Mouse (Mus musculus) forebrain, embryonic 14.5 days (tissue): ENCODE results near the gene Hist1h2bb. TPM values are rescaled to one million over a fixed set of nuclear protein-coding genes. Genes with fewer than 3 reads are reported as not detected.

Experiments
- ATAC-seq: fragments of 200-750 bp; cut with Nextera tagmentation; 2 replicates; pipeline ENCODE4 v1.8.0; 2017; ENCODE audit warnings: mild to moderate bottlenecking, moderate library complexity
- DNase-seq: peaks from one replicate; pipeline ENCODE4 v3.0.0-alpha.2; 2015; ENCODE audit warnings: low spot score
- H3K27ac ChIP-seq: fragments of 300-500 bp; sonication (generic); 2 replicates; pipeline ENCODE4 v1.5.1; 2014; ENCODE audit warnings: low read depth, mild to moderate bottlenecking, control low read depth, low read length, moderate library complexity
- H3K27me3 ChIP-seq: fragments of 300-500 bp; sonication (generic); replicated peaks from 2 replicates; pipeline ENCODE4 v1.6.1; 2014; ENCODE audit warnings: low read length, control low read depth, mixed read lengths; ENCODE audit not compliant: control insufficient read depth, insufficient read depth
- H3K36me3 ChIP-seq: fragments of 300-500 bp; sonication (generic); 2 replicates; pipeline ENCODE4 v1.6.1; 2014; ENCODE audit warnings: low read length, control low read depth; ENCODE audit not compliant: control insufficient read depth, insufficient read depth
- H3K4me1 ChIP-seq: fragments of 300-500 bp; sonication (generic); 2 replicates; pipeline ENCODE4 v1.6.1; 2014; ENCODE audit warnings: antibody characterized with exemption, low read length, control low read depth; ENCODE audit not compliant: control insufficient read depth, insufficient read depth
- H3K4me2 ChIP-seq: fragments of 300-500 bp; sonication (generic); 2 replicates; pipeline ENCODE4 v1.6.1; 2014; ENCODE audit warnings: mild to moderate bottlenecking, control low read depth, low read length
- H3K4me3 ChIP-seq: fragments of 300-500 bp; sonication (generic); 2 replicates; pipeline ENCODE4 v1.5.1; 2014; ENCODE audit warnings: low read depth, low read length, control low read depth
- H3K9ac ChIP-seq: fragments of 300-500 bp; sonication (generic); 2 replicates; pipeline ENCODE4 v1.6.1; 2014; ENCODE audit warnings: mild to moderate bottlenecking, low read length, control low read depth, moderate library complexity
- H3K9me3 ChIP-seq: fragments of 300-500 bp; sonication (generic); replicated peaks from 2 replicates; pipeline ENCODE4 v1.6.1; 2016; ENCODE audit warnings: low read length, control low read depth, mixed read lengths; ENCODE audit not compliant: control insufficient read depth
- WGBS: fragments of 180-500 bp; shearing (Covaris S2); extraction: QIAGEN DNeasy Blood & Tissue Kit; methylation state at CpG from one replicate; pipeline ENCODE4 v1.1.7; 2014; 5-methylcytosine and 5-hydroxymethylcytosine counted together
- polyA plus RNA-seq: library from polyadenylated mRNA; unstranded; fragments of >200 nt; fragmentation: Nextera tagmentation; extraction: Ambion mirVana; gene quantifications from 2 replicates; pipeline ENCODE4 v1.2.1, GENCODE M21; 2014

Hist1h2bb gene
- polyA plus RNA-seq, 1 experiment from 2014 or later, result 1.5 TPM

GRCm38 (mm10) chr13:23705751-23706356 is 40.7 kb upstream of the Hist1h2bb start:
- DNase-seq (no peak), ATAC-seq (no peak)
- no peak overlapping the region for H3K4me2 ChIP-seq
- H3K27ac ChIP-seq, result no peak overlapping the region
- H3K9me3 ChIP-seq, result no peaks in the 10 kb centered on the region
- H3K9ac ChIP-seq, result no peak overlapping the region
- 94% methylated on average over 7 of the region's 7 CpGs for WGBS
- H3K36me3 ChIP-seq, result no peaks in the 10 kb centered on the region
- H3K27me3 ChIP-seq, result no peaks in the 10 kb centered on the region
- H3K4me3 ChIP-seq, result no peak overlapping the region
- peaks cover 11% of the 10 kb centered on the region; the same call in 1 of the 2 replicates for H3K4me1 ChIP-seq

GRCm38 (mm10) chr13:23706771-23707170 is 39.8 kb upstream of the Hist1h2bb start:
- Histone ChIP-seq H3K4me1 (peaks cover 11% of the 10 kb centered on the region; the same call in 1 of the 2 replicates), H3K36me3 (no peaks in the 10 kb centered on the region), H3K27me3 (no peaks in the 10 kb centered on the region), H3K4me2 (no peak overlapping the region), H3K4me3 (no peak overlapping the region), H3K9me3 (no peaks in the 10 kb centered on the region), H3K27ac (no peak overlapping the region), H3K9ac (no peak overlapping the region)
- WGBS, result 90% methylated on average over 12 of the region's 12 CpGs
- DNase-seq, result no peak
- ATAC-seq, result no peak

DNA sequence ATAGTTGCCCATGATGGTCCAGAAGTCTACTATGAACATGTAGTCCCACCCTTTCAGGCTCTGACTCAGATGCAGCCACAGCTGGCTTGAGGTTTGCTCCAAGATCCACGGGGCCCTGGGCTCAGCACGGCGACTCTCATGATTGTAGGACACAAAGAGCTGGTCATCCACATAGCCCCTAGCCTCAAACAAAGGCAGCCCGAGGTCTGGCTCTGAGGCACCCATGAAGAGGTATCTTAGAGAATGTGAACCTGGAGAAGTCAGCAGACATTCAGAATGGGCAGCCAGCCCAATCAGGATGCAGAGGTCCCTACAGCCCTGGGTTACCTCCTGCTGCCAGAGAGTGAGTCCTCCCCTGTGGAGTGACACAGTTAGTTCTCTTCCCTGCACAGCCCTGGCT is 38.5 kb upstream of the Hist1h2bb start:
- DNase-seq (no peak), ATAC-seq (no peak)
- Histone ChIP-seq H3K27me3 (no peaks in the 10 kb centered on the region), H3K36me3 (no peaks in the 10 kb centered on the region), H3K9me3 (no peaks in the 10 kb centered on the region), H3K4me2 (no peak overlapping the region), H3K9ac (no peak overlapping the region), H3K27ac (no peak overlapping the region), H3K4me3 (no peak overlapping the region), H3K4me1 (peaks cover 11% of the 10 kb centered on the region; the same call in 1 of the 2 replicates)
- 89% methylated on average over 4 of the region's 4 CpGs for WGBS

- no peak overlapping the region for H3K4me3 ChIP-seq
- H3K4me2 ChIP-seq, result no peak overlapping the region
- DNase-seq, result no peak
- no peaks in the 10 kb centered on the region for H3K36me3 ChIP-seq
- no peak overlapping the region for H3K9ac ChIP-seq
- no peak for ATAC-seq
- no peaks in the 10 kb centered on the region for H3K27me3 ChIP-seq
- H3K9me3 ChIP-seq, result no peaks in the 10 kb centered on the region
- H3K27ac ChIP-seq, result no peak overlapping the region
- 71% methylated on average over 4 of the region's 4 CpGs for WGBS
- H3K4me1 ChIP-seq, result peaks cover 11% of the 10 kb centered on the region; the same call in 1 of the 2 replicates
Measured at GRCm38 (mm10) chr13:23708654-23709053, 37.9 kb upstream of the Hist1h2bb start.

DNA sequence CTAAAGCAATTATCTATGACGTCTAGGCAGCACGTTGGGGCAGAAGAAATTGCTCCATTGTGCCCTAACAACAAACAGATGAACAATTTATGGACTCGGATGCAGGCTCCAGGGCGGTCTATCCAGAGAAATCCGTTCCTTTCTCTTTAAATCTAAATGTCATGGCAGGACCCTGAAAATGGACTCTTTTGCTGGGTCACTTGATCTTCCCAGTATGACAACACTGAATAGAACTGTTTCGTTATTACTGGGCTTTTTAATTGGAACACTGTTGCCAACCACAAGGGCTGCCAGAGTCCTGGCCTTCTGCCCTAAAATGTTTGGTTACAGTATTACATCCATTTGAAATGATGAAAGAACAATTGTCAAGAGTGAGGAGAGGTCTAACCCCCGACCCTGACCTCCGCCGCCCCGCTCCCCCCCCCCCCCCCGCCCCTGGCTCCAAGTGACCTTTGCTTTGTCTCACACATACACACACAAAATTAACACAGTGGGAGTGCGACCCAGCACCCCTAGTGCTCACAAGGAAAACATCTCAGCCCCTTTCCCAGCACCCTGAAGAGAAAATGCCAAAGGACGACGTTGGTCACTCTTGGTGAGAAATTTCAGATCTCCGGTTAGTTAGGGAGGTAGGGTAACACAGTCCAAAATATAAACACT is 36.7 kb upstream of the Hist1h2bb start:
- H3K9me3 ChIP-seq, result no peaks in the 10 kb centered on the region
- H3K27ac ChIP-seq, result no peak overlapping the region
- peaks cover 11% of the 10 kb centered on the region; the same call in 1 of the 2 replicates for H3K4me1 ChIP-seq
- peak overlapping the region; percentile 54 for H3K9ac ChIP-seq
- WGBS, result 25% methylated on average over 15 of the region's 15 CpGs
- DNase-seq, result peak; percentile 44
- H3K4me3 ChIP-seq, result peak overlapping the region; percentile 20
- H3K36me3 ChIP-seq, result no peaks in the 10 kb centered on the region
- no peak for ATAC-seq
- H3K27me3 ChIP-seq, result no peaks in the 10 kb centered on the region
- H3K4me2 ChIP-seq, result peak overlapping the region; percentile 52

GRCm38 (mm10) chr13:23710374-23711089 is 36.0 kb upstream of the Hist1h2bb start, which contains the start of gene Hfe:
Gene Hfe, minus strand, starts transcription at chr13:23710854.
- H3K4me2 ChIP-seq, result peak within 1 kb of the TSS; percentile 52
- peak within 1 kb of the TSS; percentile 20 for H3K4me3 ChIP-seq
- peak; percentile 36 for DNase-seq
- 5% methylated on average over 17 of the region's 17 CpGs for WGBS
- no peaks in the 10 kb centered on the region for H3K9me3 ChIP-seq
- peak within 1 kb of the TSS; percentile 54 for H3K9ac ChIP-seq
- H3K27ac ChIP-seq, result no peak within 1 kb of the TSS
- no peaks in the 10 kb centered on the region for H3K27me3 ChIP-seq
- ATAC-seq, result 0 out of 2 replicates have a peak, but pooled peaks have one; percentile 32
- H3K4me1 ChIP-seq, result peaks cover 11% of the 10 kb centered on the region; the same call in 1 of the 2 replicates
- no peaks in the 10 kb centered on the region for H3K36me3 ChIP-seq

DNA sequence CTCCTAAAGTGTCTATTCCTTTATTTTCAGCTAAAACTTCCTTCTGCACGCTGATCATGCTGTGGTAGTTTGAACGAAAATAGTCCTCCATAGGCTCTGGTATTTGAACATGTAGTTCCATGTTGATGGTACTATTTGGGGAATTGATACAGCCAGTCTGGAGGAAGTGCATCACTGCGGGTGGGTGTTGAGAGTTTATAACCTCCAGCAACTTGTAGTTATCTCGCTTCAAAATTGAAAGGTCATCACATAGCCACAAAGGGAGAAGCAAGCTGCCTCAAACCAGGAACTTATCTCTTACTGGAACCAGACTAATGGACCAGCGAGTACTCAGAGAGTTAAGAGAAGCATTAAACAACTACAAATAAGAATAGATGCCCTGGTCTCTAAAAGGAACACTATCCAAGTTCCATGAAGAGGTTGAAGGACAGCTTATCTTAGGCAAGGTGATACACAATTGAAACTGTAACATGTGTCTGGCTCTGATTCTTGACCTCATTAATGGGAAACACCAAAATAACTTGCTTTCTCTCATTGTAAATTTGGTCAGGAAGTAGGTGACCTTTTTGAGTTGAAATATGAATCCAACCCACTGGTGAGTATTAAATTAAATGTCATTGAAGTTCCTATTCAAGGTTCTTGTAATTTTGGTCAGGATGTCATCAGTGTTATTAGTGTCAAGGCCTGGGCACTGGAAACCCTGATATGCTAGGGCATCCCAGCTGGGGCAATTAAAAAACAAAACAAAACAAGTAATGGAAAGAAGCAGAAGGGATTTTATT is 30.1 kb upstream of the Hist1h2bb start:
- H3K27ac ChIP-seq, result no peak overlapping the region
- no peaks in the 10 kb centered on the region for H3K4me1 ChIP-seq
- ATAC-seq, result no peak
- 86% methylated on average over 5 of the region's 5 CpGs for whole genome bisulfite sequencing
- no peaks in the 10 kb centered on the region for H3K27me3 ChIP-seq
- no peak overlapping the region for H3K4me3 ChIP-seq
- H3K9ac ChIP-seq, result no peak overlapping the region
- H3K4me2 ChIP-seq, result no peak overlapping the region
- no peaks in the 10 kb centered on the region for H3K9me3 ChIP-seq
- DNase-seq, result no peak
- H3K36me3 ChIP-seq, result no peaks in the 10 kb centered on the region

GRCm38 (mm10) chr13:23717176-23717575 is 29.4 kb upstream of the Hist1h2bb start:
- Histone ChIP-seq H3K36me3 (no peaks in the 10 kb centered on the region), H3K27me3 (no peaks in the 10 kb centered on the region), H3K27ac (no peak overlapping the region), H3K4me1 (no peaks in the 10 kb centered on the region), H3K9ac (no peak overlapping the region), H3K4me2 (no peak overlapping the region), H3K9me3 (no peaks in the 10 kb centered on the region), H3K4me3 (no peak overlapping the region)
- no peak for DNase-seq
- ATAC-seq, result no peak
- 61% methylated on average over 11 of the region's 11 CpGs for WGBS
